Mouse (Mus musculus) heart, adult 18-20 months (tissue): Measurements from ENCODE around the gene Mydgf. TPM values are rescaled to one million over a fixed set of nuclear protein-coding genes. Genes with fewer than 3 reads are reported as not detected.

Experiments used
- DNase-seq, 2 experiments: peaks; one replicate each; pipeline ENCODE4 v3.0.0; 2021 to 2022; ENCODE audit warnings: mixed read lengths in 1 of 2
- microRNA-seq, 2 experiments: library from miRNA; unstranded; fragments of <30 nt; microRNA quantifications; one replicate each; pipeline ENCODE4 v1.2.0; 2022
- total RNA-seq, 2 experiments: library from RNA; stranded (reverse); gene quantifications; 2 replicates each; pipeline ENCODE4 v1.2.3; 2021

Gene Mydgf
- total RNA-seq, 2 experiments from 2014 or later = 25.4 to 26.1 TPM

DNA sequence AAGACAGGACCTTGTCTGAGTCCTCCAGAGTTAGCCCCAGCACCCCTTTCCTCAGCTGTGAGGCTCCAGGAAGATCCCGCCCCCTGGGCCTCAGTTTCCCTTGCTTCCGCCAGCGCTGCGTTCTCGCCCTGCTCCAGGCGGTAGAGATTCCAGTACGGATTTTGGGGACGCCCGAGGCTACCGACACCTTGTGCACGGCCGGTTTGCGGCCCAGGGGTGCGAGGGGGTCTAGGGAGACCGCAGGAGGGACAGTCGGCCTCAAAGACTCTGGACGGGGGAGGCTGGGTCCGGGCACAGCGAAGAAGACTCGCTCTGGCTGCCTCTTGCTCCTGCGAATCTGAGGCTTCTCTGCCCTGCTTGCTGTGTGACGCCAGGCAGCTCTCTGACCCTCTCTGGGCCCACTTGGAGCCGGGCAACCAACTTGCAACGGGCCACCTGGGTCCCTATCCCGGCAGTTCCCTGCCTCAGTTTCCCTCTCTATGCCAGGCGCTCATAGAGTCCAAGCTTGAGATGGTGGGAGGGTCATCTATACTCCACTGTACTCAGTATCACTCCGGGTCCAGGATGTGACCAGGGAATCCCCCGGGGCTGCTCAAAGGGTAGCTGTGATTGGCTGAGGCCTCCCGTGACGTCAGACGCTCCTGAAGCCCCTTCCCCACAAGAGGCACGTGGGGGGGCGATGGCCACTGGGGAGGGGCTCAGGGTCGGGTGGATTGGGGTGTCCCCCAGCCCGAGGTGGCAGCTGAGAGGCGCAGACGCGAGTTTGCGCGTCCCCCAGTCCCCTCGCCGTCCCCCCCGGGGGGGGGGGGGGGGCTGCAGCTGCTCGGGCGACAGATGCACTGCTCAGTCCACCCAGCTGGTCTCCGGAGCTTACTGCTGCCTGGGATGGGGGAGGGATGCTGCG is 41.8 kb downstream of the Mydgf start:
- DNase-seq = peak in 1 of 2 experiments; percentile 63

DNA sequence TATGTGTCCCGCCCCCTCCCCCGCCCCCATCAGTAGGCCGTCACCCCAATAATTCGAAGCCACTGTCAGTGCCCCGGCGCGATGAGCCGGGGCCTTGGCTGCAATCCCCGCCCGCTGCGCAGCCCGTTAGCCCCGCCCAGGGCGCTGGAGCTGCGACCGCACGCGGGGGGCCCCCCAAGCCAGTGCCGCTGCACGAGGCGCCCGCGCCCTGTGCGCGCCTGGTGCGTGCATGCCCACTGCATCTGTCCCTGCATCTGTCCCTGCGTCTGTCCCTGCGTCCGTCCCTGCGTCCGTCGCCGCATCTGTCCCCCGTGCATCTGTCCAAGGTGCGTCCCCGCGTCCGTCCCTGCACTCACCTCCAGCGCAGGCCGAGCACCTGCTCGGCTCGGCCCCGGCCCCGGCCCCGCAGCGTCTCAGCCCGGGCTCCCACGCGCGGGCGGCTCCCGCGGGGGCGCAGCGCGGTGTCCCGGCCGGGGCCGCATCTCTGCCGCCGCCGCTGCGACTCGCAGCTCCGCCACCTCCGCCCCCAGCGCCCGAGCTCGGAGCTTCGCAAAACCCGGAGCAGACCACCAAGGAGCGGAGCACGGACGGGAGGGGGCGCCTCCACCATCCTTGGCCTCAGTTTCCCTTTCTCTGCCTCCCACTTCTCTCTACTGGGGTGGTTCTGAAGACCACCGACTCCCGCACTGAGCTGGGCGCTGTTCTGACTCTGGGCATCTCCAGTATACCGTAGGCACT is 43.7 kb downstream of the Mydgf start, which contains the start of gene Sema6b:
Gene Sema6b, minus strand, starts transcription at position 486 of the 738 bp plus-strand sequence.
- peak in 1 of 2 experiments; percentile 76 for DNase-seq

DNA sequence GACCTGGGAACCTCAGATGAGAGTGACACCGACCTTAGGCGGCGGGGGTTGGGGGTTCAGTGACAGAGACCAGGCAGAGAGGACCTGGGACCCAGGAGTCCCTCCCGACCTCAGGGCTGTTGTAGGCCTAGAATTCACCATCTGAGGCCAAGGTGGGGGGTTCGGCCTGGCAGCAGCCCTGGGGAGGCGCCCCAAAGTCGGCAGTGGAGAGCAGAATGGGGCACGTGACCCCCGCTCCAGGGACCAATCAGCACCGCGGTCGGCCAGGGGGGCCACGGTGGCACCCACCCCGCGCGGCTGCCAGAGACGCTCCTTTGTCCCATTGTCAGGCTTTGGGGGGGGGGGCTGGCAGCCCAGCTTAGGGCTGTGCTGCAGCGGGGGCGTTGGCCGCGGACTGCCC is 44.4 kb downstream of the Mydgf start:
- DNase-seq = peak in 1 of 2 experiments; percentile 9

DNA sequence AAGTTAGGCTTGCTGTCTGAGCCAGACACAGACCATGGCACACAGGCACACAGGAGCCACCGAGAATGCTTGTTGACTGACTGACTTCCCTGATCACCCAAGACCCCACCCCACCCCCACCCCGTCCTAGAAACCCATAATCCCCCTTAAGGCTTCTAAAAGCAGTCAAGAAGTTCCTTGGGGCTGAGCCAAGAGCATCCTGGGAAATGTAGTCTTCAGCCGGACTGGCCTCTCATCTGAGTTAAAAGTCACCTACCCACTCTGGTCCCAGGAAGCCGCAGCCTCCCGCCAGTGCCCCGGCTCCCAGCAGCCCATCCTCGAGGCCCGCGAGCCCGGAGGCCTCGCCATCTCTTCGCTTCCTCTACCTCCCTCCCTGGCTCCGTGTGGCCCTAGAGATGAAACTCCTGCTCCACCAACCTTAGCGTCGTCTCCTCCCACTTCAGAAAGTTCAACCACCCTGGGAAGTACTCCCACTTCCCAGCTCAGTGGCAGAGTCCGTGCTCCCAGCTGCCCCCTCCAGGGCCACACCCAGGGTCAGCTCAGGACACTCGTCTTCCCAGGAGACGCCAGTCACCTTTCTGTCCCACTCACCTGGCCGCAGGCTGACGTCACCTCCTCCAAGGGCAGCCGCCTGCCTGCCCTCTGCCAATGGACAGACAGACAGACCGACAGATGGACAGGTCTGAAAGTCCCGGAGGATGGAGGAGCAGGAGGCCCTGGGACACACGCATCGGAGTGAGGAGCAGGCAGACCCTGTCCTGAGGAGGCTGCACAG is 45.7 kb downstream of the Mydgf start:
- peak in 1 of 2 experiments; percentile 21 for DNase-seq

DNA sequence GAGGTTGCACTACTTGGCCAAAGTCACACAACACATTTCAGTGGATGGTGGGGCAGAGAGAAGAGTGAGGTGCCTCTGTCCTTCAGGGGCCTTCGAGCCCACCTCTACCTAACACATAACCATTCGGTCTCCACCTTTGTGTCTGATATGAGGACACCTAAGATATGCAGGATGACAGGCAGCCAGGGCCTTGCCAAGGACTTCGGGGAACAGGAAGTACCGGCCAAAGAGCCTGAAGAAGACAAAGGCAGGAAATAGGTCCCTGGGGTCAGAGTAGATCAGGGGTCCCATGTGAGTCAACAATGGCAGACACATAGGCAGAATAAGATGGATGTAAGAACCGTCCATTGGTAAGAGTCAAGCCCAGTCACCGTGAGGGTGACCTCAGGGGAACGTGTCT is 47.2 kb downstream of the Mydgf start:
- peak; percentile 13 to 47 for DNase-seq

DNA sequence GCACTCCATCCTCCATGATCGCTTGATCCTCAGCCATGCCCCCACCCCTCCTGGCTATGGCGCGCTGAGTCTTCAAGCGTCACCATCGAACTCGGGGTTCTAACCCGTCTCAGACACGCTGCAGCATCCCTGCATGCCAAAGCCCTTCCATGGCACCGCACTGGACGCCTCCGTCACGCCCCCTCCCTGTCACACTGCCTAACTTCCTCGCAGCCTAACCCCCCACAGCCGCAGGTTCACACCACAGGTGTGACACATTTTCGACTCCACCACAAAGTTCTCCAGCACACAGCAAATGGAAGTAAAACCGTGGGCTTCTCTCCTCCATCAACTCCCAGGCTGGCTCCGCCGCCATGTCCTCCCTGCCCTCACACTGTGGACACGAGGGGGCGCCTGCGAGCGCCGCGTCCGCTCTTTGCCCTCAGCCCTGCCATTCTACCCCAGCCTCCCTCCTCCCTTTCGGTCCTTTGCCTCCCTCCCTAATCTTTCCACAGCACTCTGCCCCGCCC is 49.2 kb downstream of the Mydgf start:
- peak; percentile 78 to 86 for DNase-seq

DNA sequence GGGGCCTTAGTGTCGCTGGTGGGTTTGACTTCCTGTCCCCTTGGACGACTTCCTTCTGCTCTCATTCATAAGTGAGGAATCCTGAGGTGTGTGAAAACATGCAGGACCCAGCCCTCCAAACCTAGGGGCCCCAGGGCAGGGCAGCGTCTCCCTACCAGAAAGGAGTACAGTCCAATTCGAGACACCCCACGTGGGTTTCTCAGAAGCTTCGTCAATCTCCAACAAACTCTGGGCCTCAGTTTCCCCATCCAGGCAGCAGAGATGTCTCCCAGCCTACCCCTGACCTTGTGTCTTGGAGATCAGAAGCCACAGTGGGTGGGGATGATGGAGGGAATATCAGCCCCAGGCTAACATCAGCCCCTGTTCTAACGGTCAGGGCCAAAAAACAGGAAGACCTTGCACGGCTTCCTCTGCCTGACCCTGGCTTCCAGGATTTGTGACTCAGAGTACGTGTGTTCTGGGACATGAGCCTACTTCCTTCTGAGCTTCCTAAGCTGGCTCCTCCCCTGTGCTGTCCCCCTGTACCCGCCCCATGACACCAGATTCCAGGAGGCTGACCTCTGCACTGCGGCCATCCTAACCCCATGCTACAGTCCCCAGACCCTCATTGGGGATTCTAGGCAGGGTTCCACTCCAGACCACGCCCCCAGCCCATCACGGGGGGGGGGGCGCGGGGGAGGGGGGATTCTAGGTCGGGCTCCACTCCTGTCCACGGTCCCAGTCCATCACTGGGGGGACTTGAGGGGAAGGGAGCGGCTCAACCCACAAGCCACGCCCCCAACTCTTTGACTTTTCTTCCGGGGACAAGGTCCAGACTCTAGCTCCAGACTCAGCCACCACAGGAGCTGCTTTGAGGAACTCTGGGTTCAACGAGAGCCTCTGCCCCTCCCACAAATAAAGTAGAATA is 50.0 kb downstream of the Mydgf start:
- DNase-seq = peak; percentile 84 to 94

DNA sequence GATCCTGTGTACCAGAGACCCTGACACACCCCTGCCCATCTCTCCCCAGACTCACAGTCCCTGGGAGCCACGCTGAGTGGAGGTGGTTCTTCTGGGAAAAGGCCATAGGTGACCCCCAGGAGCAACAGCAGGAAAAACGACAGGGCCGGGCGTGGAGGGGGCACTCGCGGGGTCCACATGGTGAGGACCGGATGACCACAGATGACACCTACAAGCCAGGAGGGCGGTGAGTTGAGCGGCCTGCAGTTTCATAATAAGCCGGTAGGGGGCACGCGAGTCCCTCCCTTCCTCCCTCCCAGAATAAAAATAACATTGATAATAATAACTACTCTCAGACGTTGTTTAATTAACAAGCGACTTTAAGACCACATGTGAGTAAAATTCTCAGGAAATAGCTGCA is 51.1 kb downstream of the Mydgf start:
- DNase-seq = peak; percentile 76 to 84

DNA sequence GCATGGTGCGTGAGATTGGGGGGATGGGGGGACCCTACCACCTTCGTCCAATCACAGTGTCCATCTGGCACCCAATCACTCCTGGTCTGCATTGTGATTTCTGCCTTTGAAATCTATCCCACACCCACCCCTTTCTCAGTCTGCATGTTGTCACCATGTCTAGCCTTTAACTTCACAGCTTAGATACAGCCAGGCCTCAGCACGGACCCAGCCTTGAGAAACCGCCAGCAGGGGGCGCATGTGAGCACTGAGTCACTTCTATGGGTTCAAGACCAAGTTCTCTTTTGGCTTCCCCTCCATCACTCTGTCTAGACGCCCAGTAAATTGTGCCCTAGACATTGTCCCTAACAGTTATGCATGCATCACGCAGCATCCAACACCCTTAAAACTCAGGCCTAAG is 51.9 kb downstream of the Mydgf start:
- DNase-seq = peak; percentile 60 to 85

DNA sequence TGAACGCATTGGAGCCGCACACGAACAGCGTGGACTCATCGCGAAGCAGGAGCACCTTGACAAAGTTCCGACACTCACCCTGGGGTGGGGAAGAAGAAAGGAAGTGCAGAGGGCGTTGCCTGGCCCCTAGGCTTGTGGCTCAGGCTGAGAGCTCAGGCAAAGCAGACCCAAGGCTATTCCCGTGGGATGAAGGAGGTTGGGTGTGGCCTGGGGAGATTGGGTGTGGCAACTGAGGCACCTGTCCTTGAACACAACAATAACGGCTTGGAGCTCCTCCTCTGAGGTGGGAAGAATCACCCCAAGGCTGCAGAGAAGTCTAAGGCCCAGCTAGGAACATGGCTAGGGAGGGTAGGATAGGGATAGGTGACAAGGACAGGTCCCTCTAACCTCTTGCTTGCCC is 52.6 kb downstream of the Mydgf start:
- DNase-seq = no peak

DNA sequence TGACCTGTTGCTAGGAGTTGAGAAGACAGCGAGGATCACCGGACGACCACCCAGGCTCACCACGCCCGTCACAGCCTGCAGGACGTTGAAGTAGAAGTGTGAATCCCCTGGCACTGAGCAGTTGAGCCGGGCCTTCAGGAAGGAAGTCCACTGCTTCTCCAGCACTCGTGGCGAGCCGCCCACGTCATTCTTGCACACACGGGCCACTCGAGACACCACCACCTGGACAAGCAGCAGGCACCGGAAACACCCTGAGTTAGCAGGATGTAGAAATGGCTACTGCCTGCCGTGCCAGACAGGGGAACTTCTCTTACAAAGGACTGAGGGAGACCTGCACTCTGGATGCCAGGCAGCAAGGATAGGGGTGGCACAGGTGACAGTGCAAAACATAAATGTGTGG is 55.5 kb downstream of the Mydgf start:
- peak in 1 of 2 experiments; percentile 5 for DNase-seq

DNA sequence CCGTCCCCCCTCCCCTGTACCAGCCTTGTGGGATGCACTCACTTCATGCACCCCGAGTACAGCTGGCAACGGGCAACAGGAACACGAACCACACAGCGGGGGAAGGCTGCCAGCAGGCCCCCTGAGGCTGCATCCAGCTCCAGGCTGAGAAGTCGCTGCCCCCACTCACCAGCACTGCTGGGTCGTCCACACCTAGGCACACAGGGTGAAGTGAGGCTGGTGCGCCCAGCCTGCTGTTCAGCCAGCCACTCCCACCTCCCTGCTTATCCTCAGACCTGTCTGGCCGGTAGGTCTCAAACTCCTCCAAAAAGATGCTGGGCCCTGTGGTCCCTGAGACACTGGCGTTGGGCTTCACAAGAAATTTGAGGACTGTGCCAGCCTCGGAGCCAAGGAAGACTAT is 57.5 kb downstream of the Mydgf start:
- no peak for DNase-seq

Small RNA genes lying within 50 kb of the gene (microRNA-seq; reads per million reads assigned to microRNA genes)
- gene Gm44397 = 0 reads per million in 2 experiments

Other genes with a start within 250 kb of the Mydgf start
- gene Zfp119b, start 234.4 kb downstream of the Mydgf start, total RNA-seq = 1 to 10 TPM; 2.4 TPM
- gene Ebi3, start 231.3 kb downstream of the Mydgf start, total RNA-seq = 1 to 10 TPM in 1 of 2 experiments, under 1 TPM in 1; 0.69 to 1.1 TPM
- gene Yju2, start 224.8 kb downstream of the Mydgf start, total RNA-seq = 1 to 10 TPM; 7.5 to 8.6 TPM
- 1 to 10 TPM; 1.1 to 1.9 TPM for gene Shd, start 213.5 kb downstream of the Mydgf start, total RNA-seq
- gene Fsd1, start 197.4 kb downstream of the Mydgf start, total RNA-seq = not detected
- gene Stap2, start 178.3 kb downstream of the Mydgf start, total RNA-seq = 10 to 100 TPM; 12.3 to 12.9 TPM
- 10 to 100 TPM; 59.7 to 60.5 TPM for gene Mpnd, start 178.2 kb downstream of the Mydgf start, total RNA-seq
- gene Sh3gl1, start 147.3 kb downstream of the Mydgf start, total RNA-seq = 10 to 100 TPM; 11.7 to 13.7 TPM
- 1 to 10 TPM; 1.1 to 1.3 TPM for gene Chaf1a, start 143.5 kb downstream of the Mydgf start, total RNA-seq
- 10 to 100 TPM; 51.4 to 57.0 TPM for gene Ubxn6, start 108.9 kb downstream of the Mydgf start, total RNA-seq
- gene Hdgfl2, start 104.3 kb downstream of the Mydgf start, total RNA-seq = 10 to 100 TPM; 30.6 to 37.2 TPM
- gene Plin4, start 74.1 kb downstream of the Mydgf start, total RNA-seq = 100 to 1,000 TPM; 118 to 175 TPM
- gene Plin5, start 66.3 kb downstream of the Mydgf start, total RNA-seq = 100 to 1,000 TPM; 166 TPM
- 10 to 100 TPM; 56.2 to 65.4 TPM for gene Lrg1, start 61.9 kb downstream of the Mydgf start, total RNA-seq
- 10 to 100 TPM; 12.5 to 13.5 TPM for gene Sema6b, start 43.6 kb downstream of the Mydgf start, total RNA-seq
- gene Tnfaip8l1, start 21.4 kb downstream of the Mydgf start, total RNA-seq = 1 to 10 TPM; 1.3 to 1.5 TPM
- gene Dpp9, start 35.0 kb upstream of the Mydgf start, total RNA-seq = 10 to 100 TPM; 43.7 to 44.3 TPM
- 100 to 1,000 TPM; 115 to 117 TPM for gene Fem1a, start 72.9 kb upstream of the Mydgf start, total RNA-seq
- gene Ticam1, start 92.9 kb upstream of the Mydgf start, total RNA-seq = 1 to 10 TPM; 9.1 to 9.2 TPM
- 100 to 1,000 TPM; 178 to 190 TPM for gene Plin3, start 109.0 kb upstream of the Mydgf start, total RNA-seq
- gene Arrdc5, start 116.4 kb upstream of the Mydgf start, total RNA-seq = not detected
- gene Uhrf1, start 119.4 kb upstream of the Mydgf start, total RNA-seq = 1 to 10 TPM; 1.4 to 2.5 TPM
- 10 to 100 TPM; 29.6 to 30.3 TPM for gene Kdm4b, start 142.1 kb upstream of the Mydgf start, total RNA-seq